Mouse (Mus musculus) MEL (cell line): Measurements from ENCODE around the gene Gm20388. TPM values are rescaled to one million over a fixed set of nuclear protein-coding genes. Genes with fewer than 3 reads are reported as not detected.

ENCODE experiments used
- DNase-seq: peaks from one replicate; pipeline ENCODE4 v3.0.0; 2011; ENCODE audit warnings: low read depth, low spot score
- H3K27ac ChIP-seq: 2 replicates; pipeline ENCODE4 v1.5.1; 2012; ENCODE audit warnings: low read depth, mild to moderate bottlenecking, control low read depth, low read length, moderate library complexity; ENCODE audit not compliant: control insufficient read depth
- H3K27me3 ChIP-seq, 2 experiments: fragments of 150-350 bp in 1 of 2; sonication (generic) in 1 of 2; 2 replicates each; pipeline ENCODE4 v1.6.1; 2012; ENCODE audit warnings: low read length in 2 of 2, mild to moderate bottlenecking in 2 of 2, improper control_type of control experiment in 1 of 2, moderate library complexity in 1 of 2; ENCODE audit not compliant: insufficient read depth in 2 of 2, control insufficient read depth in 1 of 2
- H3K36me3 ChIP-seq, 2 experiments: 2 replicates each; pipeline ENCODE4 v1.6.1; 2012 to 2014; ENCODE audit warnings: low read length in 2 of 2, improper control_type of control experiment in 1 of 2, inconsistent platforms in 1 of 2, mild to moderate bottlenecking in 1 of 2; ENCODE audit not compliant: insufficient read depth in 2 of 2, control insufficient read depth in 1 of 2
- H3K4me1 ChIP-seq, 2 experiments: fragments of 150-350 bp in 1 of 2; sonication (generic) in 1 of 2; 2 replicates each; pipeline ENCODE4 v1.6.1; 2012; ENCODE audit warnings: low read length in 2 of 2, improper control_type of control experiment in 1 of 2, mild to moderate bottlenecking in 1 of 2; ENCODE audit not compliant: insufficient read depth in 2 of 2, control insufficient read depth in 1 of 2
- H3K4me3 ChIP-seq, 2 experiments: fragments of 150-350 bp in 1 of 2; sonication (generic) in 1 of 2; 2 replicates each; pipeline ENCODE4 v1.5.1; 2012; ENCODE audit warnings: low read depth in 2 of 2, low read length in 2 of 2, mild to moderate bottlenecking in 2 of 2, moderate library complexity in 2 of 2, control low read depth in 1 of 2, improper control_type of control experiment in 1 of 2; ENCODE audit not compliant: control insufficient read depth in 1 of 2, insufficient read depth in 1 of 2
- H3K79me2 ChIP-seq: 2 replicates; pipeline ENCODE4 v1.6.1; 2012; ENCODE audit warnings: mild to moderate bottlenecking, low read length, moderate library complexity; ENCODE audit not compliant: control insufficient read depth, poor library complexity, insufficient read depth
- H3K9ac ChIP-seq: 2 replicates; pipeline ENCODE4 v1.6.1; 2012; ENCODE audit warnings: low read depth, mild to moderate bottlenecking, control low read depth, low read length, moderate library complexity; ENCODE audit not compliant: control insufficient read depth, poor library complexity, severe bottlenecking
- H3K9me3 ChIP-seq: fragments of 150-350 bp; sonication (generic); replicated peaks from 2 replicates; pipeline ENCODE4 v1.6.1; 2012; ENCODE audit warnings: mild to moderate bottlenecking, low read length, improper control_type of control experiment, moderate library complexity; ENCODE audit not compliant: insufficient read depth
- BHLHE40 ChIP-seq: IDR thresholded peaks from 2 replicates; pipeline ENCODE4 v1.6.1; 2012; ENCODE audit warnings: low read depth, mild to moderate bottlenecking, inconsistent platforms, low read length, improper control_type of control experiment, borderline replicate concordance
- CHD1 ChIP-seq: IDR thresholded peaks from 2 replicates; pipeline ENCODE4 v1.6.1; 2012; ENCODE audit warnings: low read depth, mild to moderate bottlenecking, inconsistent platforms, low read length, improper control_type of control experiment
- CHD2 ChIP-seq: IDR thresholded peaks from 2 replicates; pipeline ENCODE4 v1.6.1; 2011; ENCODE audit warnings: low read length, improper control_type of control experiment
- CTCF ChIP-seq, 3 experiments: IDR thresholded peaks in 2 of 3; conservative IDR thresholded peaks in 1 of 3; 2 replicates each; pipeline ENCODE4 v1.5.1; 2011 to 2012; ENCODE audit warnings: low read length in 3 of 3, low read depth in 2 of 3, mild to moderate bottlenecking in 2 of 3, improper control_type of control experiment in 1 of 3, inconsistent platforms in 1 of 3, mixed read lengths in 1 of 3, moderate library complexity in 1 of 3; ENCODE audit not compliant: control insufficient read depth in 1 of 3, insufficient read depth in 1 of 3, poor library complexity in 1 of 3, severe bottlenecking in 1 of 3
- E2F4 ChIP-seq: IDR thresholded peaks from 2 replicates; pipeline ENCODE4 v1.6.1; 2011; ENCODE audit warnings: low read depth, low read length, improper control_type of control experiment, borderline replicate concordance
- ELF1 ChIP-seq: IDR thresholded peaks from 2 replicates; pipeline ENCODE4 v1.6.1; 2014; ENCODE audit warnings: low read depth, mild to moderate bottlenecking, inconsistent platforms, low read length, improper control_type of control experiment, moderate library complexity
- GABPA ChIP-seq: IDR thresholded peaks from 2 replicates; pipeline ENCODE4 v1.6.1; 2012; ENCODE audit warnings: low read depth, mild to moderate bottlenecking, inconsistent platforms, low read length, improper control_type of control experiment, moderate library complexity
- GATA1 ChIP-seq: IDR thresholded peaks from 2 replicates; pipeline ENCODE4 v1.6.1; 2011; ENCODE audit warnings: low read depth, low read length, improper control_type of control experiment
- HCFC1 ChIP-seq: IDR thresholded peaks from 2 replicates; pipeline ENCODE4 v1.6.1; 2012; ENCODE audit warnings: low read depth, mild to moderate bottlenecking, inconsistent platforms, low read length, improper control_type of control experiment, moderate library complexity
- MAFK ChIP-seq: IDR thresholded peaks from 2 replicates; pipeline ENCODE4 v1.6.1; 2011; ENCODE audit warnings: low read depth, mild to moderate bottlenecking, low read length, improper control_type of control experiment, borderline replicate concordance
- MXI1 ChIP-seq: IDR thresholded peaks from 2 replicates; pipeline ENCODE4 v1.6.1; 2011; ENCODE audit warnings: mild to moderate bottlenecking, low read depth, low read length, improper control_type of control experiment
- MYB ChIP-seq: IDR thresholded peaks from 2 replicates; pipeline ENCODE4 v1.6.1; 2011; ENCODE audit warnings: mild to moderate bottlenecking, low read depth, low read length, improper control_type of control experiment
- MYC ChIP-seq: IDR thresholded peaks from 2 replicates; pipeline ENCODE4 v1.6.1; 2011; ENCODE audit warnings: low read depth, mild to moderate bottlenecking, low read length, improper control_type of control experiment, moderate library complexity
- NRF1 ChIP-seq: IDR thresholded peaks from 2 replicates; pipeline ENCODE4 v1.6.1; 2014; ENCODE audit warnings: low read depth, mild to moderate bottlenecking, inconsistent platforms, low read length, improper control_type of control experiment, moderate library complexity; ENCODE audit not compliant: poor library complexity, insufficient read depth, severe bottlenecking
- RAD21 ChIP-seq: IDR thresholded peaks from 2 replicates; pipeline ENCODE4 v1.6.1; 2011; ENCODE audit warnings: mild to moderate bottlenecking, low read depth, low read length, improper control_type of control experiment
- SIN3A ChIP-seq: IDR thresholded peaks from 2 replicates; pipeline ENCODE4 v1.6.1; 2012; ENCODE audit warnings: low read length, improper control_type of control experiment, inconsistent platforms
- SMC3 ChIP-seq: IDR thresholded peaks from 2 replicates; pipeline ENCODE4 v1.6.1; 2011; ENCODE audit warnings: low read depth, low read length, improper control_type of control experiment
- TBP ChIP-seq: IDR thresholded peaks from 2 replicates; pipeline ENCODE4 v1.8.0; 2011; ENCODE audit warnings: low read depth, low read length, improper control_type of control experiment
- TCF12 ChIP-seq: IDR thresholded peaks from 2 replicates; pipeline ENCODE4 v1.6.1; 2014; ENCODE audit warnings: low read depth, mild to moderate bottlenecking, inconsistent platforms, low read length, improper control_type of control experiment, moderate library complexity
- UBTF ChIP-seq: IDR thresholded peaks from 2 replicates; pipeline ENCODE4 v1.6.1; 2012; ENCODE audit warnings: low read depth, mild to moderate bottlenecking, inconsistent platforms, low read length, improper control_type of control experiment, moderate library complexity, borderline replicate concordance; ENCODE audit not compliant: insufficient read depth
- USF2 ChIP-seq, 2 experiments: IDR thresholded peaks; 2 replicates each; pipeline ENCODE4 v1.6.1; 2011 to 2012; ENCODE audit warnings: improper control_type of control experiment in 2 of 2, low read length in 2 of 2, borderline replicate concordance in 1 of 2, inconsistent platforms in 1 of 2, low read depth in 1 of 2, mild to moderate bottlenecking in 1 of 2; ENCODE audit not compliant: insufficient read depth in 1 of 2
- ZC3H11A ChIP-seq: IDR thresholded peaks from 2 replicates; pipeline ENCODE4 v1.6.1; 2012; ENCODE audit warnings: low read depth, mild to moderate bottlenecking, inconsistent platforms, low read length, improper control_type of control experiment
- ZNF384 ChIP-seq: IDR thresholded peaks from 2 replicates; pipeline ENCODE4 v1.6.1; 2012; ENCODE audit warnings: low read depth, mild to moderate bottlenecking, inconsistent platforms, low read length, improper control_type of control experiment
- polyA plus RNA-seq, 2 experiments: library from polyadenylated mRNA; stranded (reverse) in 1 of 2; unstranded in 1 of 2; fragments of >175 nt in 1 of 2; fragments of >200 nt in 1 of 2; gene quantifications; 2 replicates each; pipeline versions ENCODE4 v1.2.1 to v1.2.4; 2012; ENCODE audit warnings: low replicate concordance in 2 of 2, low read depth in 1 of 2; ENCODE audit not compliant: insufficient read length in 2 of 2, insufficient read depth in 1 of 2, missing spikeins in 1 of 2
- total RNA-seq: library from RNA; depleted of rRNA; stranded (reverse); fragments of 300-350 nt; gene quantifications from 2 replicates; pipeline ENCODE4 v1.2.3, GENCODE M21; 2012

Gene Gm20388
- total and polyA plus RNA-seq, 3 experiments = 11.1 to 17.8 TPM; not detected in 1

GRCm38 (mm10) chr8:121210627-121211026, 1300.0 kb downstream of the Gm20388 start:
- H3K9me3 ChIP-seq = no peaks in the 10 kb centered on the region
- no peak for DNase-seq
- H3K27me3 ChIP-seq = no peaks in the 10 kb centered on the region
- TF ChIP-seq CTCF (IDR thresholded peaks at IDR 0.05 in 2 of 3, conservative IDR thresholded peaks at IDR 0.05 in 1 of 3; ENCODE audit: control insufficient read depth in 1 of 3, insufficient read depth in 1 of 3, low read depth in 2 of 3, low read length in 3 of 3, poor library complexity in 1 of 3, severe bottlenecking in 1 of 3) (no peak), MAFK (no peak), SIN3A (no peak), HCFC1 (no peak), E2F4 (no peak), ZNF384 (no peak), BHLHE40 (no peak), GABPA (no peak), TCF12 (no peak), GATA1 (no peak), MXI1 (no peak), CHD1 (no peak), MYC (no peak), MYB (no peak)
- H3K79me2 ChIP-seq = no peaks in the 10 kb centered on the region
- H3K4me1 ChIP-seq = no peaks in the 10 kb centered on the region
- H3K36me3 ChIP-seq = no peaks in the 10 kb centered on the region
- H3K4me3 ChIP-seq = no peak overlapping the region
- H3K9ac ChIP-seq = no peak overlapping the region
- H3K27ac ChIP-seq = no peak overlapping the region

- Histone ChIP-seq H3K27ac (no peak overlapping the region), H3K4me3 (no peak overlapping the region), H3K4me1 (no peaks in the 10 kb centered on the region), H3K9me3 (no peaks in the 10 kb centered on the region), H3K9ac (no peak overlapping the region), H3K79me2 (no peaks in the 10 kb centered on the region), H3K27me3 (no peaks in the 10 kb centered on the region), H3K36me3 (no peaks in the 10 kb centered on the region)
- peak; percentile 61 for DNase-seq
- TF ChIP-seq ZC3H11A (peak; percentile 52), NRF1 (0 out of 2 replicates have a peak, but pooled peaks have one; percentile 22), UBTF (no peak), SMC3 (peak; percentile 87), CTCF (IDR thresholded peaks at IDR 0.05 in 2 of 3, conservative IDR thresholded peaks at IDR 0.05 in 1 of 3; ENCODE audit: control insufficient read depth in 1 of 3, insufficient read depth in 1 of 3, low read depth in 2 of 3, low read length in 3 of 3, poor library complexity in 1 of 3, severe bottlenecking in 1 of 3) (peak; percentile 73 to 87 (median 85)), ELF1 (0 out of 2 replicates have a peak, but pooled peaks have one; percentile 27), TBP (no peak), USF2 (IDR thresholded peaks at IDR 0.05; ENCODE audit: borderline replicate concordance in 1 of 2, insufficient read depth in 1 of 2, low read depth in 1 of 2, low read length in 2 of 2) (no peak), RAD21 (peak; percentile 53), CHD2 (no peak)
Measured at GRCm38 (mm10) chr8:121213236-121213635, 1302.6 kb downstream of the Gm20388 start.
